Mouse (Mus musculus): ENCODE results near the gene Pdcd4.

Pdcd4 gene

DNA sequence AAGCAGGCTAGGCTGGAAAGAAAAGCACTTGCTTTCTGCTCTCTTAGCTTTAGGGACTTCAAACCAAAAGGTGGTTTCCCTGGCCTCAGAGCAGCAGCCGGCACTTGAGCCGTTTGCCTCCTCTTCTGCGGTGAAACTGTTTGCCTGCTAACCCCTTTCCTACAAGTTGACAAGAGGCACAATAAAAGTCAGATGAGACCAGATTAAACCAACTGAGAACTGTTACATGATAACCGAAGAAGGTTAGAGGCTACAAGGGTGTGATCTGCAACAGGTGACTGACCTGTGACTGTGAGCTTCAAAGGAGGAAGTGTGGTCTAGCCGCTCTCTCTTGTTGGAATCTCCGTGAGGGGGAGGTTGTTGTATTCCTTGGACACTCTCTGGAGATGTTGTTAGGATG, 20.5 kb upstream of the Pdcd4 start:
- DNase-seq (ENCODE audit: low spot score): no peak

DNA sequence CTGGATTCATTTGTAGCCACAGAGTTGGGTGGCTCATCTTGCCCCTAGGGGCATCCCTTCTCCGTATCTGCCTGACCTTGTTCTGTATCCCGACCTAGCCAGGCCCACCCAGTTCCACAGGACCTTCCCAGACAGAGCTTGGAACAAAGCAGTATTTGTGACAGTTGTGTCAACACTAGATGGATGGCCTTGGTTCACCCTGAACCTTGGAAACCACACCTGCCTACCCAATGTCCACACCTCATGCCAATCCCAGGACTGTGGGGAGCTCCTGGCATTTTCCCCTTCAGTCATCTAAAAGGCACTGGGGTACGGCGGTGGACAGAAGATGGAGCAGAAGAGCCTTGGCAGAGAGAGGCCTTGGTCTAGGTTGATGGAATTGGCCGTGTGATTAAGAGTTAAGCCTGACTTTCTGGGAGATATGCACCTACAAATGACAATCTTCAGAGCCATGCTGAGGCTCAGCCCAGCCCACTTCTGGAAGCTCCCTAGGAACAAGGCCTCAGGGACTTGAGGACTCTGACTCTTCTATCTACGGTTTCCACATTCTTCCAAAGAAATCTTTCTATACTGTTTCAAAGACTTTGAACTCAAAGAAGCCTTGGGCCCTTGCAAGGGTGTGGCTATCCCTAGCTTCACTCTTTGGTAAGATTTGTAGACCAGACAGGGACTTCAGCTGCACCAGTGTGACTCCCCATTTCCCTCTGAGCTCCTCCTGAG, 18.9 kb upstream of the Pdcd4 start:
- no peak for DNase-seq (ENCODE audit: low spot score)

DNA sequence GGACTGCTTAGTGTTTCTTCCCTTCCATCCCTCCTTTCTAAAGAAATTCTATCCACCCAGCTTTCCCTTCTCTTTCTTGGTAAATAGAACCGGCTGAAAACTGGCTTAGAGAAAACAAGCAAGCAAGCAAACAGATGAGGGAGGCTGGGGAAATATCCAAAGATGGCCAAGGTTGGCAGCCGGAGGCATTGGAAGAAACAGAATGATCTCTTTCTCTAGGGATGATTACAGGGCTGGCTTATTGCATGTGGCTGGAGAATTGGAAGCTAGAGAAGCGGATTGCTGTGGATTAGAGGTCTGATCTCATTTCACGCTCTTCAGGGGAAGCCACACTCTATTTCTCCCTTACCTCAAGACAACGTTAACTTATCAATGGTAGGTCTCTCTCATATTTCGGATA, 16.8 kb upstream of the Pdcd4 start:
- DNase-seq (ENCODE audit: low spot score): no peak

DNA sequence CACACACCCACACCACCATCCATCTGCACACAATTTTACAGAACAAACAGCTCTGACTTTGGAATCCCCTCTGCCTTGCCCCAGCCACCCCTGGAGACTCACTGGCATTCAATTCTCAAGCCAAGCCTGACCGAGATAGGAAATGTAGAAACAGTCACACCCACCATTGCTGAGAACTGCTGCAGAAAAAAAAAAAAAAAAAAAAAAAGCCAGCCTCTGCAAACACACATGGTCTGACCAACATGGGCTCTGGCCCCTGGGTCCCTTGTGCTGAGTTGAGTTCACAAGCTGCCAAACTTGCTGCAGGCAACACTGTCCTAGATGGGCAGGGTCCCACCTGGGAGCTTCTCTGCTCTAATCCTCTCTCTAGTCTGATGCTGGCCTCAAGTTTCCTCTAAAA, 14.3 kb upstream of the Pdcd4 start:
- no peak for DNase-seq (ENCODE audit: low spot score)

DNA sequence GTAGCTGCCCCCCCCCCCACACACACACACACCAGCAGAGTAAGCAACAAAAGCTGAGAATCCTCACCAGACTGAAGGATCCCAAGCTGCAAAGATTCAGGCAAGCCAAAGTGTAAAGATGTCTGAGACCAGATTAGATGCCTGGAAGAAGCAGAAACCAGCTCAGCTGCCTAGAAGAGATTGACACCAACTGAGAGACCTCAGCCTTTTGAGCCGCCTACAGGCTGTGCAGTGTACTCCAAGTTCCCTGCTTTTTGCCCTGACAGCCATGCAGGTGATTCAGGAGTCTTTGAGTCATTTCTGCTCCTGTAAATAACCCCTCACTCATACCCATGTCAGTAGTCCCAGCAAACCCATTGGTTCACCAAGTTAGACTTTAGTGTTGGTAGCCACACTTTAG, 11.6 kb upstream of the Pdcd4 start:
- no peak for DNase-seq (ENCODE audit: low spot score)

DNA sequence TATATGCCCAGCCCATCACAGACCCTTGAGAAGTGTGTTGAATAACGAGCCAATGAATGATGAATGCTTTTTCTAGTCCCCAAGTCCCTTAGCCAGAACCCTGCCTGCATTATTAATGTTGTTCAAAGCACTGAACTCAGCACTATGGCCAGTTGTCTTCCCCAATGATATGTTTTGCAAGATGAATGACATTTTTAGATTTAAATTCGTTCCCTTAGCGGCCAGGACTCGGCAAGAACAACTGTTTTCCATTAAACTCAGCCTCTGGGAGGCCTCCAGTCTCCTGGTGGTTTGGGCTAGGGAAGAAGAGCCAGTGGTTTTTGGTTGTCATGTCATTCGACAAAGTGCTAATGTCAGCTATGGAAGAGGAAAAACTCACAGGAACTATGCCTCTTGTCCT, 10.2 kb upstream of the Pdcd4 start:
- DNase-seq (ENCODE audit: low spot score): no peak

DNA sequence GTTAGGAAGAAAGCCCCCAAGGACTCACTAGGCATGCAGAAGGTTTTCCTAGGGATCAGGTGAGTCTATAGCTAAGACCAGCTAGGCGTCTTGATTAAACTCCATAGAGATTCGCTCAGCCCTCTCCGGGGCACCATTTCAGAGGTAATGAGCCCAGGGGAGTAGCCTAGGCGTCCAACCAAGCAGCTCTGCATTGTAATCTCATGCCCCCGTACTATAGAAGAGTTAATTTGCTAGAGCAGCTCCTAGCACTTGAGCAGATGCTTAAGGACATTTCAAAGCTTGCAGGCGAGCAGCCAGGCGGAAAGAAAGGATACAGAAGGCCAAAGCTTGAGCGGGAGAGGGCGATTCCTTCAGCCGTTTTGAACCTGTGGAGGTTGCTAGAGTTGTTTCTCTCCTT, 6.6 kb upstream of the Pdcd4 start:
- DNase-seq (ENCODE audit: low spot score): no peak

DNA sequence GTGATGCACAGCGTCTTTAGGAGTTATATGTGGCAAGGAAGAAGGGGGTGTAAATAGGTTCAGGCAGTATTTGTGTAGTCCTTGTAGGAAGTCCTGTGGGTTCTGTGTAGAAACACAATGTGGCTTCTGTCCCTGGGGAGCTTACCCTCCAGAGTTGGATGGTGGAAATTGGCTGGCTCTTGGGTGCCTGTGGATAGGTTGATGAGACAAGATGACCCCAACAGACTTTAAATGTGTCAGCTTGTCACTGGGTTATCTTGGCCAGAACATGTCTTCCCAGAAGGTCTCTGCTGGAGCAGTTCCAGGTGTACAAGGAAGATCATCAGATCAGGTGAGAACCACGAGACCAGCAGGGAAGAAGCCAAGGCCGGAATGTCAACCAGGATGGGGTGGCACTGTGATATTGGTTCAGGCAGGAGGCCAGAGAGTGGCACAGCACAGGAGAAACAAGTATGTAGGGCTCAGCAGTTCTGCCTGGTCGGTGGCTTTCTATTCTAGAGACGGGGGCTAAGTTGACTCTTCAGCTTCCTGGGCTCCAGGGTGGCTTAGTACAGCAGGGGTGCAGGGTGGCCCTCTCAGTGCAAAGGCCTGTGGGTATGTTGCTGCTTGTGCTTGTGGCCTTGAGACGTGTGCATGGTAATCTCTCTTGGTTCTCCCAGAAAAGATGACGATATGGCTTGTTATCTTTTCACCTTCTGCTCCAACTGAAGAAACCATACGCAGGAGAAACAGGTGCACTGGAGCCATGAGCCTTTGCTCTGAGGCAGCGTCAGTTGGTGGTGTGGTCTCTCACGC, 5.3 kb upstream of the Pdcd4 start:
- DNase-seq (ENCODE audit: low spot score): no peak

DNA sequence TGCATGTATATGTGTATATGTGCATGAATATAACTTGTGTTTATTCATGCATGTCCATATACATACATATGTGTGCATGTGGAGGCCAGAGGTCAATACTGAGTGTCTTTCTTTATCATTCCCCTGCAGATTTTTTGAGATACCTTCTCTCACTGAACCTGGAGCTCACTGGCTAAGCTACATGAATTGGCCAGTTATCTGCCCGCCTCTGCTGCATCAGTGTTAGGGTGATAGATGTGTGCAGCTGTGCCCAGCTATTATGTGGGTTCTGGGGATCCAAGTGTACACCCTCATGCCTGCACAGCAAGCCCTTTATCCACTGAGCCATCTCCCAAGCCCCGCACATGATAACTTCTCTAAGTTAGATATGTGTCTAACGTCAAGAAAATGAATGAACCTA, 4.2 kb upstream of the Pdcd4 start:
- no peak for DNase-seq (ENCODE audit: low spot score)

DNA sequence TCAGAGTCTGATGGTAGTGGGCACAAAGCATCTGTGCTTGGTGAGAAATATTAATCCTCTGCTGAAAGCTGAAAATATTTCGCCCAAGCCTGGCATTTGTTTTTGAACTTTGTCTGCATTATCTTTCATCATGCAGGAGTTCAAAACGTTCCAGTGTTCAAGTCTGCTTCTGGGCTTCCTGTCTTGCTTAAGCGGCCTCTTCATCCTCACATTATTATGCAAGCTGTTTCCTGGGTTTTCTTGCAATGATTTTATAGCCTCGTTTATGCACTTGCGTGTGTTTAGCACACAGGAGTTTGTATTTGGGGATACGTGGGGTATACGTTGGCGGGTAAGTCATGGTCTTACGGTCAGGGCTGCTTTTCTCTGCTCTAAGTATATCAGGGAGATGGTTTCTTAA, 3.7 kb upstream of the Pdcd4 start:
- no peak for DNase-seq (ENCODE audit: low spot score)

DNA sequence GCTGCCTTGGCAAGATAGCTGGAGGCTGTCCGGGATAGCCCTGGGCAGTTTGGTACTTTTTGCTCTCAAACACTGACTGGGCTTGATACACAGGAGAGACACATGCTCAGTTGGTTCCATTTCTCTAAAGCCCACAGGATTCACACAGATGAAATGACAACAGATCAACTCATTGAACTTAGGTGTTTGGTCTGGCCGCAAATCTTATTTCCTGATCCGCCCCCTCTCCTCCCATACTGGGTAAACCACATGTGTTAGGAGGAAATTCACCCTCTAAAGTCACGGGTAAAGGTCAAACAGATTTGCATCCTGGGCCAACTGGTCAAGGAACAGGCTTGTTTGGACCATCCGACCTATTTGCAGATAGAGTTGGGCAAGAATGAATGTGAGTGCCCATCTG, 2.5 kb upstream of the Pdcd4 start:
- no peak for DNase-seq (ENCODE audit: low spot score)

DNA sequence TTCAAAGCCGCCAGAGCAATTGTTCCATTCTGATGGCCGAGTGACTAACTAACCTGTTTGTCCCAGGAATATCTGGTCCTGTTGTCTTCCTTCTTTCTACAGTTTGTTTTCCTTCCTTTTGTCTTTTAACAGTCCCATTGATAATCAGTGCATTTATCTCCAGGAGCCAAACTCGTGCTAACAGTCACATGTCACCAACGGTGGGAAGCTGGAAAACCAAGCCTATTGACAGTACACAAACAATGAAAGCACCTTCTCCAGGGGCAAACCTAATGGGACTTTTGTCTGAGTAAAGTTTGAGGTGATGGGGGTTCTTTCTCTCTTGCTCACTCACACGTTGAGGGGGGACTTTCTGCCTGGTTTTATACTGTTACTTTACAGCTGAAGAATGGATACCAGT, 1.8 kb upstream of the Pdcd4 start:
- DNase-seq (ENCODE audit: low spot score): no peak

DNA sequence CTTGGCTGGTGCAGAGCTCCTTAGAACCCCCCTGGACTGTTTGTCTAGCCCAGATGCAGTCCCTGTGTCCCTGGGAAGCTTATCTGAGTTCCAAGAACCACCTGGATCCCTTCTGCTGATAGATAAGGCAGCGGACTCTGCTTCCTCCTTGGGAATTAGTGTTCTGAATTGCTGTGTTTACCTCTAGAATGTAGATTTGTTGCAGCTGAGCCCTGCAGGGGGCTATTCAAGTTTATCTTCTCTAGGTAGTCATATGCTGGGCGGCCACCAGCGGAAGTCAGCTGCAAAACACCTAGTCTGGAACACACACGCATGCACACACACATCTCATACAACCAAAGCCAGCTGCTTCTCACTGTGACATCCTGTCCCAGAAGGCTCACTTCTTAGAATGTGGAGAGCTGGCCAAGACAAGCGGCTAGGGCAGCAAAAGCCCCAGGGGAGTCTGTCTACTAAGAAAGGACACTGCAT, 1.2 kb upstream of the Pdcd4 start:
- no peak for DNase-seq (ENCODE audit: low spot score)

DNA sequence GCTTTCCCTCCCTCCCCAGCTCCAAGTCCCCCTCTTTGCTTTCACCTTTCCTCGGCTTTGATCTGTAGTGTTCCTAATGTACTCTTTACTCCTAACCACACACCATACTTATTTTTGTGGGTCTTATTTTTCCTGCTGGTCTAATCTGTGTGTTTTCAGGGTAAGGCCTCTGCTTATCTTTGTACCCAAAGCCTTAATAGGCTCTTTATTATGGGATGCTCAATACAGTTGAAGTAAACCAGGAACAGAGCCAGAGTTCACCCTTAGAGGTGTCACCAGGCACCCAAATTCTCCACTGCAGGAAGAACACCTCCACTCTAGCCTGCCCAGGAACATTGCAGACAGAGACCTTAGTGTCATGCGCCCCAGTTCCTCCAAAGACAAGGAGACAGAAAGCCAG, 462 bp upstream of the Pdcd4 start:
- no peak for DNase-seq (ENCODE audit: low spot score)

DNA sequence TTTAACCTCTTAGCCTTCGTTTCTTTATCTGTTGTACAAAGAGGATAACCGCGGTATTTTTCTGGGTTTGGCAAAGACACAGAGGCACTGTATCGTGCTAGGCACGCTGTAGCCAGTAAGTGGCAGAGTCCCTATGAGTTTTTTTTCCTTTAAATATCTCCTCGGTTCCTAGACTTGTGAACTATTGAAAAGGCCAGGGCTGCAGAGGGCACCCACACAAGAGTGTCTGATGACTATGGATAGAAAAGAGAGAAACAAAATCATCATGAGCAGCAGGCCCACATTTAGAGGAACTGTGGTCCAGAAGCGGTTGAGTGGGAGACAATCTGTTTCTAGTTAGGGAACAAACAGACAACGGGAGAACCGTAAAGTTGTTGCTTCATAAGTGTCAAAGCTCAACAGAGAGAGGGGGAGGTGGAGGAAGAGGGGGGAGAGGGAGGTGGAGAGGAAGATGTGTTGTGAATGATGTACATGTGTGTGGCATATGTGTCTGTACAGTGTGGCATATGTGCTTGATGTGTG, 868 bp downstream of the Pdcd4 start:
- DNase-seq (ENCODE audit: low spot score): no peak

DNA sequence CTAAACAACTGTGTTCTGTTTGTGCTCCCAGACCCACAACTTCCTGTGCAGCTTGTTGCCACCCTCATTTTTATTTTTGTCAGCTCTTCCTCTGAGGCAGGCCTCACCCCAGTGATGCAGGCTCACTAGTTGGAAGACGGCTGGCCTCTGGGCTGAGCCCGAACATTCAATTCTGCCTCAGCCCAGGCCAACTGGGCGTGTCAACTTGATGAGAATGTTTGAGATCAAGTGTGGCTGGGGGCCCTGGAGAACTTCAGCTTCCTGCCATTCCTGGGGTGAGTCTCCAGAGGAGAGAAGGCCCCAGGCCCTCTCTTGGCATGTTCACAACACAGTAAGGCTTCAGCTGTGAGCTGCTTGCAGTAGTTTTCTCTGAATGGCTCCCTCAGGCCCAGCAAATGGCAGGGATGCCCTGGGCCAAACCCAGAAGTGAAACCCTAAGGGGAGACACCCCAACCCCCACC, 1.7 kb downstream of the Pdcd4 start:
- DNase-seq (ENCODE audit: low spot score): no peak

DNA sequence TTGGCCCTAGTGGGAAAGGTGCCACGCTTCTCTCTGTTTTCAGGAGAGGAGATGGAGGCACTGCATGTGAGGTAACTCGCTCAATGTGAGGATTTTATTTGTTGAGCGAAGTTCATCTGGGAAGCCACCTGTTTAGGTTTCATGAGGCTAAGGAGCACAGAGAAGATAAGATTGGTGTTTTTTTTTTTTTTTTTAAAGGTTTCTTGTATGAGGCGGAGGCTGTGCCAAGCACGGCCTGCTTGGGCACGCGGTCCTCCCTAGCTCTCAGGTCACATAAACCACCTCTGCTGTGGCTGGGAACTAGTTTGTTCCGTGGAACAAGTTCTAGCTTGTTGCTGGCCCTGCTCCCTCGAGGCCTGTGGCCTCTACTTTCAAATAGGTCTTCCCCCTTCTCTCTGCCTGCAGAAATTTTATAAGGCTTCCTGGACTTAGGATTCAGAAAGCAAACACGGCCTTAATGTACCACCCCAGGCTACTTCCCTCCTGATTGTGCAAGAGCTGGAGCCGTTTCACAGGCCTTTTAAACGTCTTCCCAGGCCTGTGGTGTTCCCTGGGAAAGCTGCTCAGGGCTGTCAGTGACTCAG, 2.6 kb downstream of the Pdcd4 start:
- no peak for DNase-seq (ENCODE audit: low spot score)

DNA sequence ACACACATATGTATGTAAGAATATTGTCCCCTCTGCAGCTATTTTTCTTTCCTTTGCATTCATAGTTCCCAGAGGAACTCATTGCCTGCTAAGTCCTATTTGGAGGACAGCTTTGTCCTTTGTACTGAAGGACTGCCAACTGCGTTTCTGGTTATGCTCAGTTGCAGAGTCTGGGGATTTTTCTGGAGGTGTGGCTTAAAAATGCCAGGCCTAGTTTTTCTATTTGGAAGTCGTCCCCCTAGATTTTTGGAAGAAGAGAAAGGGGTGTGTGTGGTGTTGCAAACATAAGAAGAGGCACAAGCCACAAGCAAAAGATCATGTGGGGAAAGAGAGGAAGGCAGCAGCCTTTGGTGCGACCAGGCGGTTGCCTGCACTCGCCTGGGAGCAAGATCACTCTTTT, 6.0 kb downstream of the Pdcd4 start:
- no peak for DNase-seq (ENCODE audit: low spot score)

DNA sequence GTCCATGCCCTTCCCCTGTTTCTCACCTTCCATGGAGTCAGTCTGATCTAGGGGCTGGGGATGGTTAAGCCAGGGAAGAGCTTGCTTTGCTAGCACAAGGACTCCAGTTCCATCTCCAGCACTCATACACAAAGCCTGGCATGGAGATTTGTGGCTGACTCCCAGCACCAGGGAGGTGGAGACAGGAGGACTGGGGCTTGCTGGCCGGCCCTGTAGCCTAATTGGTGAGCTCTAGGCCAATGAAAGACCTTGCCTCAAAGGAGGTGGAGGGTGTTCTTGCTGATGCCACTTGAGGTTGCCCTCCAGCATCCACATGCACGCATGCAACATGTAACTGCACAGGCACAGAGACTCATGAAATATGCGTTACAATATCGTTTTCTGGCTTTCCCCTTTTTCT, 6.5 kb downstream of the Pdcd4 start:
- DNase-seq (ENCODE audit: low spot score): no peak

DNA sequence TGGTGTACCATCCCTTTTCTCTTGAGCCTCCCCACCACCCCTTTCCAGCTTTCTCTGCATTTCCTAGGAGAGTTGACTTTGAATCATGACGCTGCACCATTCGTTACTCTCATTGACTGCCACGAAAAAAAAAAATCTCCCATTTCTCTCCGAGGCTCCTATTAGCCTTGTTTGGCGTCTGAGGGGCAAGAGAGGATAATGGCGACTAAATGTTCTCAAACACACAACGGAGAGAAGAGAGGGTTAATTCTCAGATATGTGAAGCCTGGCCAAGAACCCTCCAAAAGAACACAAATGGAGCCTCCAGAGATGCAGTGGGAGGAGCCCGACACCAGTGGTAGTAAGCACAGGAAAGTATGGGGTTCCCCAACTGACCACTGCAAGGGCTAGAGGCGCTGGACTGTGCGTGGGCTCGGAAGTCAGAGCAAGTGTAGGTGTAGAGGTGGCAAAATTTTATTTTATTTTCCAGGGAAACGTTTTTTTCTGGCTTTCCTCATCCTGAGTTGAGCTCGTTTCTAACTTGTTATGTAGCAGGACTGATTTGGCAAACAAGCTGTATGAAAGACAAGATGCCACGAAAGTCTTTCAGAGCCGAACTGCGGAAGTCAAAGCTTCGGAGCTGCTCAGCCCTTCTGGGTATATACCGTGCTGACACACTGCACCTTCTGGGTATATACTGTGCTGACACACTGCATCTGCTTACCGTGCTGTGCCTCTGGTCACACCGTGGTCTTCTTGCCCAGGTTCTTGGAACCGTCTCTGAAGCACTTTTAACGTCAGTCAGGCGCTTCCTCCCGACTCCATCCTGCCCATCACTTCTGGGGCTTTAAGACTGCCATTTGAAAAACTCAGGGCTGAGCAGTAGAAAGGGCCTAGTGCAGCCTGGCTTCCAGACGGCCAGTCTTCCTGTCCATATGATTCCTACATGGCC, 7.2 kb downstream of the Pdcd4 start:
- DNase-seq (ENCODE audit: low spot score): no peak

DNA sequence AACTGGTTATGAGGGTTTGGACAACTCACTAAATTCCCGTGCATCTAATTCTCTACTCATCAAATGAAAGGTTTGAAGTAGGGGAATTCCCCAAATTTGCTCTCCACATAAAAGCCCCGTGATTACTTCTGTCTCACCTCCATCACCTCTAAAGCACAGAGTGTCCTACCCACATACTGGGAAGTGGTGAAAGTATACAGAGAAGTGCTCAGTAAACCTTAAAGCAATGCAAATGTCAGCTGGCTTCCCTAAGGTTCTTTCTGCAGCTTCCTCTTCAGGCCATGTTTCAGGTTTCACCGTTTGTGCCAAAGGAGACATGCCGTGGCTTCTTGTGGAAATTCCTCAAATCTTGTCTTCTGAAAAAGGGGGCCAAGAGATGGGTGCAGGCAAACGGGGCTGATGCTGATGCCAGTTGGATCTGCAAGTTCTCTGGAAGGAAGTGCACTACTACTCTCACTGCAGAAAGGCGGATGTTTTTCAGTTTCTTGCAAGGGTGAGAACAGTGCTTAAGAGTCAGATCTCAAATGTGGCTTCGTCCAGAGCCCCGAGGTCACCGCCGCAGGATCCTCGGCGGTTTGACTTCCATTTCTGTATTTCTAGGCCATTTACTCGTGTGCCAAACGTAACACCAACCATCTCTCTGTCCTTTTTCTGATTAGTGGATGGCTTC, 8.0 kb downstream of the Pdcd4 start:
- DNase-seq (ENCODE audit: low spot score): no peak

All from testis, postnatal 14 days (tissue).